Mouse (Mus musculus) heart, postnatal 0 days (tissue): ENCODE measurements around the gene 3110009E18Rik.

ENCODE experiments used
- CTCF ChIP-seq: IDR thresholded peaks from 2 replicates; pipeline ENCODE4 v1.5.1; 2016; ENCODE audit warnings: antibody characterized with exemption, control low read depth, low read depth
- EP300 ChIP-seq: IDR thresholded peaks from 2 replicates; pipeline ENCODE4 v1.6.1; 2016; ENCODE audit warnings: antibody characterized with exemption, low read depth

DNA sequence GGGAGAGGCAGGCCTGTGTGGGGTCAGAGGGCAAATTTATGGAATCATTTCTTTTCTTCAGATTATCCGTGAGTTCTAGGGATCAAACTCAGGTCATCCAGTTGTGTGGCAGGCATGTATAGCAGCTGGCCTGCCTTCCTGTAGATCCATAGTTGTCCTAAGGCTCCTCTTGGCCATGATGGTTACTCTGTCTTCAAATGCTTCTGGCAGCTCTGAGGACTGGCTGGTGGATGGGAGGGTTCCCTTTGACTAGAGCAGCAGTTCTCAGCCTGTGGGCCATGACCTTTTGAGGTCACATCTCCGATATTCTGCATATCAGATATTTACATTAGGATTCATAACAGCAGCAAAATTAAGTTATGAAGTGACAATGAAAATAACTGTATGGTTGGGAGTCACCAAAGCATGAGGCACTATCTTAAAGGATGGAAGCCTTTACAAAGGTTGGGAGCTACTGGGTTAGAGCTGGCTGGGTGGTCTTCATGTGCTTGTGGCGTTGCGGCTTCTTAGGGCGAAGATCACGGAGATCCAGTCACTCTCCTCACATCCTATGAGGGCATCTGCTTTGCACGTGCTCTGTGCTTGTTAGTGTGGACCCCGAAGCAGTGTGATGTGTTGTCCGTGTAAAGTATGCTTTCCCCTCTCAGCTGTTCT, 37.6 kb downstream of the 3110009E18Rik start:
- TF ChIP-seq CTCF (no peak), EP300 (no peak)
